Mouse (Mus musculus) liver, embryonic 15.5 days (tissue): Measurements from ENCODE around the gene Cript. TPM values are rescaled to one million over a fixed set of nuclear protein-coding genes. Genes with fewer than 3 reads are reported as not detected.

Source experiments
- ATAC-seq: fragments of 200-750 bp; cut with Nextera tagmentation; 2 replicates; pipeline ENCODE4 v1.8.0; 2017; ENCODE audit warnings: moderate number of reproducible peaks, mild to moderate bottlenecking, moderate library complexity; ENCODE audit not compliant: insufficient read depth
- H3K27ac ChIP-seq: fragments of 300-500 bp; sonication (generic); replicated peaks from 2 replicates; pipeline ENCODE4 v1.5.1; 2015; ENCODE audit warnings: mild to moderate bottlenecking, inconsistent platforms
- H3K27me3 ChIP-seq: fragments of 300-500 bp; sonication (generic); 2 replicates; pipeline ENCODE4 v1.6.1; 2015; ENCODE audit warnings: mild to moderate bottlenecking, inconsistent platforms
- H3K36me3 ChIP-seq: fragments of 300-500 bp; sonication (generic); replicated peaks from 2 replicates; pipeline ENCODE4 v1.6.1; 2015; ENCODE audit warnings: moderate library complexity, mild to moderate bottlenecking, inconsistent platforms
- H3K4me1 ChIP-seq: fragments of 300-500 bp; sonication (generic); replicated peaks from 2 replicates; pipeline ENCODE4 v1.6.1; 2015; ENCODE audit warnings: inconsistent platforms
- H3K4me2 ChIP-seq: fragments of 300-500 bp; sonication (generic); 2 replicates; pipeline ENCODE4 v1.6.1; 2015; ENCODE audit warnings: moderate library complexity, mild to moderate bottlenecking, inconsistent platforms
- H3K4me3 ChIP-seq: fragments of 300-500 bp; sonication (generic); replicated peaks from 2 replicates; pipeline ENCODE4 v1.5.1; 2015; ENCODE audit warnings: mild to moderate bottlenecking, inconsistent platforms
- H3K9ac ChIP-seq: fragments of 300-500 bp; sonication (generic); 2 replicates; pipeline ENCODE4 v1.6.1; 2015; ENCODE audit warnings: moderate library complexity, mild to moderate bottlenecking, inconsistent platforms
- H3K9me3 ChIP-seq: fragments of 300-500 bp; sonication (generic); replicated peaks from 2 replicates; pipeline ENCODE4 v1.6.1; 2016; ENCODE audit warnings: inconsistent platforms
- WGBS: fragments of 180-500 bp; shearing (Covaris S2); methylation state at CpG from one replicate; pipeline ENCODE4 v1.1.7; 2015; ENCODE audit warnings: mixed read lengths; ENCODE audit not compliant: insufficient replicate concordance; 5-methylcytosine and 5-hydroxymethylcytosine counted together
- polyA plus RNA-seq: library from polyadenylated mRNA; unstranded; fragments of >200 nt; fragmentation: Nextera tagmentation; extraction: Ambion mirVana; gene quantifications from 2 replicates; pipeline ENCODE4 v1.2.1, GENCODE M21; 2015

Cript gene
- 50.9 and 62.5 TPM in 2 replicates for polyA plus RNA-seq

DNA sequence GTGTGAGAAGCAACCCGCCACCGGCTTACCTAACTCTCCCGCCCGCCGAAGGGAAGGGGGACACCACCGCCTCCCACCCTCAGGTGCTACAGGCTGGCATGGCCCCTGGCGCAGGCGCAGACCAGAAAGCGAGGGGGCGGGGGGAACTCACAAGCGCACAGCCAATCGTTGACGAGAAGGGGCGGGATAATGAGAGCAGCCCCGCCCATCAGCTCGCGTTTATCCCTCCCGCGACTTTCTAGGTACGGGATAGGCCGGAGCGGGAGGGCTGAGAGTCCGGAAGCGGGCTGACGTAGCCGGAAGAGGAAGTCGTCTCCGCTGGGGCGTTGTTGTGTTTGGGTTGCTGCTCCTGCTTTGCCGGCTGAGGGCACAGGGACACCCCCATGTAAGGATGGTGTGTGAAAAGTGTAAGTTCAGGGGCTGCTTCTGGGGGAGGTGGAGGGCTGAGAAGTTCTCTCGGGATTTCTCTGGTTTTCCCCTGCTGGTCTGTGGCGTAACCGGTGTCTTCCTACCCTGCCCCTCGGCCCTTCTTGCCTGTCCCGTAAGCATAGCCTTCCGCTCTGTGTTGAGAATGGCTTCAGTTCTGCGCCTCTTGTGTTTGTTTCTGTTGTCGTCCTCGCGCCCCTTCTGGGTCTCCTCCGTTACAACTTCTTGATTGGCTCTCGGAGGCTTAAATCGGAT is at the start of gene Cript, which contains the start of gene Pigf:
Cript (plus strand) TSS at position 282 of the 681 bp plus-strand sequence.
Pigf (minus strand) TSS at position 138 of the 681 bp plus-strand sequence.
- Histone ChIP-seq H3K9me3 (no peaks in the 10 kb centered on the region), H3K9ac (peak within 1 kb of the TSS; percentile 75), H3K4me1 (peaks cover 25% of the 10 kb centered on the region), H3K4me2 (peak within 1 kb of the TSS; percentile 96), H3K27ac (peak within 1 kb of the TSS; percentile 74), H3K27me3 (no peaks in the 10 kb centered on the region), H3K4me3 (peak within 1 kb of the TSS; percentile 93), H3K36me3 (peaks cover 12% of the 10 kb centered on the region)
- WGBS = under 1% methylated on average over 43 of the region's 43 CpGs
- ATAC-seq = peak; percentile 99

DNA sequence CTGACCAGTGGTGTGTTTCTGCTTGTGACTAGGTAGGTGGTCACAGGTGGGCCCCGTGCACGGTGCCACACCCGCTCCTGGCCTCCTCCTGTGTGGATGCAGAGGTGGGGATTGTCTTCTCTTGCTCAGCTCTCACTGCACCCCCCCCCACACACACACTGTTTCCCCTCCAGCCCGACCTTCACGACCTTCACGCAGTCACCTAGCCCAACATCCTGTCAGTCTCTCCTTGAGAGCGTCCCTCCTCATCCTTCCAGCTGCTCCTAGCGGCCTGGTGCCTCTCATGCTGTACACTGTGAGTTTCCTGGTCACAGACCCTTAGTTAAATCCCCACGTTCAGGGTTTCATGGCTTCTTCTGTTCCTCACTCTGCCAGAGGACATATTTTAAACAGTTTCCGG is 49.0 kb upstream of the Cript start:
- no peaks in the 10 kb centered on the region for H3K36me3 ChIP-seq
- H3K27me3 ChIP-seq = no peaks in the 10 kb centered on the region
- H3K4me1 ChIP-seq = peaks cover 4% of the 10 kb centered on the region; the same call in 1 of the 2 replicates
- WGBS = 57% methylated on average over 10 of the region's 10 CpGs
- H3K9me3 ChIP-seq = no peaks in the 10 kb centered on the region
- no peak overlapping the region for H3K4me2 ChIP-seq
- ATAC-seq = no peak
- H3K27ac ChIP-seq = no peak overlapping the region
- no peak overlapping the region for H3K9ac ChIP-seq
- no peak overlapping the region for H3K4me3 ChIP-seq

DNA sequence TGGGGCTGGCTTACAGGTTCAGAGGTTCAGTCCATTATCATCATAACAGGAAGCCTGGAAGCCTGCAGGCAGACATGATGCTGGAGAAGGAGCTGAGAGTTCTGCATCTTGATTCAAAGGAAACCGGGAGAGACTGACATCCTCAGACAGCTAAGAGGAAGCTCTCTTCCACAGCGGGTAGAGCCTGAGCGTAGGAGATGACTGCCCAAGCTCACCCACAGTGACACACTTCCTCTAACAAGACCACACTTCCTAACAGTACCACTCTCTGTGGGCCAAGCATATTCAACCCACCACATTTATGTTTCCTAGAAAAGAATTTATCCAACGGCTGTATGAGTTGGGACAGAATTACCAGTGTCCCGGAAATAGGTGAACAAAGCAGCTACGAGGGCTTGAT is 46.9 kb upstream of the Cript start:
- Histone ChIP-seq H3K27ac (no peak overlapping the region), H3K36me3 (no peaks in the 10 kb centered on the region), H3K9ac (no peak overlapping the region), H3K4me1 (peaks cover 5% of the 10 kb centered on the region; the same call in 1 of the 2 replicates), H3K4me2 (no peak overlapping the region), H3K9me3 (no peaks in the 10 kb centered on the region), H3K27me3 (no peaks in the 10 kb centered on the region), H3K4me3 (no peak overlapping the region)
- ATAC-seq = no peak
- 44% methylated on average over 6 of the region's 6 CpGs for WGBS

DNA sequence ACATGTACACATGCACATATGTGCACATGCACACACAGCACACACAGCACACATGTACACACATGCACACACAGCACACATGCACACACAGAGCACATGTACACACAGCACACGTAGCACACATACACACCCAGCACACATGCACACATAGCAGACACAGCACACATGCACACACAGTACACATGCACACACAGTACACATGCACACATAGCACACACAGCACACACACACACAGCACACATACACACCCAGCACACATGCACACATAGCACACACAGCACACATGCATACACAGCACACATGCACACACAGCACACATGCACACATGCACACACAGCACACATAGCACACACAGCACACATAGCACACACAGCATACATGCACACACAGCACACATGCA is 44.1 kb upstream of the Cript start:
- 78% methylated on average over 1 of the region's 1 CpGs for WGBS
- Histone ChIP-seq H3K4me2 (no peak overlapping the region), H3K4me1 (peaks cover 5% of the 10 kb centered on the region; the same call in 1 of the 2 replicates), H3K9ac (no peak overlapping the region), H3K27ac (no peak overlapping the region), H3K36me3 (no peaks in the 10 kb centered on the region), H3K9me3 (no peaks in the 10 kb centered on the region), H3K4me3 (no peak overlapping the region), H3K27me3 (no peaks in the 10 kb centered on the region)
- ATAC-seq = no peak

DNA sequence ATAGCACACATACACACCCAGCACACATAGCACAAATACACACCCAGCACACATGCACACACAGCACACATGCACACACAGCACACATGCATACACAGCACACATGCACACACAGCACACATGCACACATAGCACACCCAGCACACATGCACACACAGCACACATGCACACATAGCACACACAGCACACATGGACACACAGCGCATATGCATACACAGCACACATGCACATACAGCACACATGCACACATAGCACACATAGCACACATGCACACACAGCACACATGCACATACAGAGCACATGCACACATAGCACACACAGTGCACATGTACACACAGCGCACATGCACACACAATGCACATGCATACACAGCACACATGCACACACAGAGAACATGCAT is 43.6 kb upstream of the Cript start:
- Histone ChIP-seq H3K9ac (no peak overlapping the region), H3K27ac (no peak overlapping the region), H3K36me3 (no peaks in the 10 kb centered on the region), H3K4me2 (no peak overlapping the region), H3K9me3 (no peaks in the 10 kb centered on the region), H3K27me3 (no peaks in the 10 kb centered on the region), H3K4me3 (no peak overlapping the region), H3K4me1 (peaks cover 5% of the 10 kb centered on the region; the same call in 1 of the 2 replicates)
- 77% methylated on average over 2 of the region's 2 CpGs for WGBS
- ATAC-seq = no peak

DNA sequence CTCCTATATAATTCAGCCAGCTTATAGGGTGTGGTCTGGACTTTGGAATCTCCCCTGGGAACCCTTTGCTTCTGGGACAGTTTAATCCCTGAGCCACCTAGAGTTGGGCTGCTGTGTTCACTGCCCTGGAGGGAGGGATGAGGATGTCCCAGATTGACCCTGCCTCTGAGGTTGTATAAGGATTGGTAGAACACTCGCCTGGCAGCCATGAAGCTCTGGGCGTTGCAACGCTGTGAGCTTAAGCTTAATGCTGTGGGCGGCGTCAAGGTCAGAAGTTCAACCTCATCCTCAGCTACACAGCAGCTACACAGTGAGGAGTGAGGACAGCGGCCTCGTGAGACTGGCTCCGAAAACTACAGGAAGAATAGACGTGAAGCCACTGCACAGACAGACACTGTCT is 42.9 kb upstream of the Cript start:
- H3K4me2 ChIP-seq = no peak overlapping the region
- H3K27me3 ChIP-seq = no peaks in the 10 kb centered on the region
- no peak overlapping the region for H3K9ac ChIP-seq
- no peak overlapping the region for H3K27ac ChIP-seq
- H3K9me3 ChIP-seq = no peaks in the 10 kb centered on the region
- 78% methylated on average over 9 of the region's 9 CpGs for WGBS
- no peak for ATAC-seq
- peaks cover 5% of the 10 kb centered on the region; the same call in 1 of the 2 replicates for H3K4me1 ChIP-seq
- no peaks in the 10 kb centered on the region for H3K36me3 ChIP-seq
- no peak overlapping the region for H3K4me3 ChIP-seq

DNA sequence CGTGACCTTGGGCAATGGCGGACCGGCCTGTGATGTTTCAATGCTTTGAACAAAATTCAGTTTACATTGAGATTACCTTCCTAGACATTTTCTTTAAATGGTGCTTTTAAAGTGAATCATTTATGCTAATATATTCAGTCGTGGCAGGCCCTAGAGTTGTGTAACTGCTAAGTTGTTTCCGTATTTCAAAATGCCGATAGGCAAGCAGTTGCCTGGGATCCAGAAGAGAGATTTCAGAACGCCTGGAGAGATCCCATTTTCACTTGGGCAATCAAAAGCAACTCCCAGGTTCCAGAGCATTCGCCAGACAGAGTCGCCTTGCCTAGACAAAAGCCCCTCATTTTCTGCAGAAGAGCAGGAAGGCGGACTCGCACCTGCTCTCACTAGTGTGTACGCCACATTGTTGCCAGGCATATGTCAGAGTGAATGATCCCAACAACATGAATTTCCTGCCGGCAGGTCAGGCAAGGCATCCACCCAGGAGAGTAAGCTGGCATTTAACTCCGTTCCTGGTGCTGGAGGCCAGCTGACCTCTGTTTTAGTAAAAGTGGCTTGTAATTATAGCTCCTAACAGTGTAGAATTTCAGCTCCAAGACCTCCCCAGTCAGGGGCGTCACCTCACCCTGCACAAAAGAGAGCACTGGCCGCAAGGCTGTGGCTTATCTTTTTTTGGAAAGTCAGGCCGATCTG is 38.8 kb upstream of the Cript start:
- Histone ChIP-seq H3K27me3 (no peaks in the 10 kb centered on the region), H3K4me1 (peaks cover 5% of the 10 kb centered on the region; the same call in 1 of the 2 replicates), H3K4me2 (no peak overlapping the region), H3K27ac (no peak overlapping the region), H3K36me3 (no peaks in the 10 kb centered on the region), H3K4me3 (no peak overlapping the region), H3K9ac (no peak overlapping the region), H3K9me3 (no peaks in the 10 kb centered on the region)
- ATAC-seq = no peak
- 59% methylated on average over 17 of the region's 17 CpGs for WGBS

DNA sequence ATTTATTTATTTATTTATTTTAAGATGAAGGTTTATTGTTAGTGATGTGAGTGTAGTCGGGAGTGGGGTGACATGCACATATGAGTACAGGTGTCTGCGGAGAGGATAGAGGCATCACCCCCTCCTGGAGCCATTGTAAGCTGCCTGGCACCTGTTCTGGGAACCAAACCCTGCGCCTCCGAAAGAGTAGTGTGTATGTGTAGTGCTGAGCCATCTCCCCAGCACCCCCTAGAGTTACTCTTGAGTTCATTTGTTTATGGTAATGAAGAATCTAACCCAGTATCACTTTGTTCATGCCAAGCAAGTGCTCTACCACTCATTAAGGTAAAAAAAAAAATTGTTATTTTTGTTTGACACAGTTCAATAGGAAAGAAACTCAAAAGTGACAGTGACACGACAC is 37.2 kb upstream of the Cript start:
- no peaks in the 10 kb centered on the region for H3K9me3 ChIP-seq

DNA sequence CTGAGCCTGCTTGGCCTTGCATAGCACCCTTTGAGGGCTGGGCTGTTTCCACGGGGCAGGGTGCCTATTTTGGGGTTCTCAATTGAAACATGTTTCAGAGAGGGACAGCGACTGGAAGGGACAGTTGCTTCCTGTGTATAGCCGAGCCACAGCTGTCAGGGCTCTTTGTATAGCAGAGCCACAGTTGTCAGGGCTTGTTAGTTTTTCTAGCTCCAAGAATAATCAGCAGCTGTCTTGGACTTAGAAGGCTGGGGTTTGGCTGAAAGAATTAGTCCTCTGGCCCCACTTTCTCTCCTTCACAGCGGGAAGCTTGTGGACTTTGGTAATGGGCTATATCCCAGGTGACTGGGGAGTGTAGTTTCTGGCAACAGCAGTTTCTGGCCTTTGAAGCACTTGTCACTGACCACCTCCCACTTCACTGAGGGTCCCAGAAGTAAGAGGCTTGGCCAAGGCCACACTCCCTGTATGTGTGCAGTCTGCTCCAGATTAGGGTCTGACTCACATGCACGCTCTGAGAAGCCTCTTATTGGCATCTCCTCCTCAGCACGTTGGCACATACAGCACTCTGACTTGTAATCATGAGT is 36.7 kb upstream of the Cript start:
- Histone ChIP-seq H3K9me3 (no peaks in the 10 kb centered on the region), H3K4me2 (no peak overlapping the region), H3K9ac (no peak overlapping the region), H3K36me3 (no peaks in the 10 kb centered on the region), H3K27ac (no peak overlapping the region), H3K27me3 (no peaks in the 10 kb centered on the region), H3K4me1 (no peaks in the 10 kb centered on the region), H3K4me3 (no peak overlapping the region)
- no peak for ATAC-seq
- 46% methylated on average over 6 of the region's 6 CpGs for WGBS

More for the DNA sequence above, 37.2 kb upstream of the Cript start:
- H3K27ac ChIP-seq = no peak overlapping the region
- no peak overlapping the region for H3K9ac ChIP-seq
- no peaks in the 10 kb centered on the region for H3K36me3 ChIP-seq
- H3K4me3 ChIP-seq = no peak overlapping the region
- no peak overlapping the region for H3K4me2 ChIP-seq
- WGBS = 69% methylated on average over 5 of the region's 5 CpGs
- no peaks in the 10 kb centered on the region for H3K27me3 ChIP-seq
- ATAC-seq = no peak
- H3K4me1 ChIP-seq = no peaks in the 10 kb centered on the region

DNA sequence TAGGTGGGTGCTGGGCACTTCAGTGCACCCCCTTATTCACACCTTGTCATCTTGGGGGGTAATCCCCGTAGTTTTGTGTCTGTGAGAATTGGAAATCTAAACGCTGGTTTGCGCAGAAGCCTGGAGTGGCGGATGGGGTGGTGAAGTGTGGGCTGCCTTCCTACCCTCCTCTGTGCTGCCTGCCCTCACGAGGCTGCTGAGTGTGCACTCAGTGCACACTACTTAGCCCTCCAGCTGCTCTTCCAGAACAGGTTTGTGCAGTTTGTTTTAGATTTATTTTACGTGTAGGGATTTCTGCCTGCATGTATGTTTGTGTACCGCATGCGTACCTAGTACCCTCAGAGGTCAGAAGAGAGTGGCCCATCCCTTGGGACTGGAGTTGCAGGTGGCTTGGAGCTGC is 34.0 kb upstream of the Cript start:
- H3K36me3 ChIP-seq = no peaks in the 10 kb centered on the region
- 78% methylated on average over 8 of the region's 8 CpGs for WGBS
- no peaks in the 10 kb centered on the region for H3K27me3 ChIP-seq
- no peaks in the 10 kb centered on the region for H3K4me1 ChIP-seq
- no peak overlapping the region for H3K27ac ChIP-seq
- H3K4me3 ChIP-seq = no peak overlapping the region
- H3K4me2 ChIP-seq = no peak overlapping the region
- H3K9me3 ChIP-seq = no peaks in the 10 kb centered on the region
- no peak for ATAC-seq
- no peak overlapping the region for H3K9ac ChIP-seq

DNA sequence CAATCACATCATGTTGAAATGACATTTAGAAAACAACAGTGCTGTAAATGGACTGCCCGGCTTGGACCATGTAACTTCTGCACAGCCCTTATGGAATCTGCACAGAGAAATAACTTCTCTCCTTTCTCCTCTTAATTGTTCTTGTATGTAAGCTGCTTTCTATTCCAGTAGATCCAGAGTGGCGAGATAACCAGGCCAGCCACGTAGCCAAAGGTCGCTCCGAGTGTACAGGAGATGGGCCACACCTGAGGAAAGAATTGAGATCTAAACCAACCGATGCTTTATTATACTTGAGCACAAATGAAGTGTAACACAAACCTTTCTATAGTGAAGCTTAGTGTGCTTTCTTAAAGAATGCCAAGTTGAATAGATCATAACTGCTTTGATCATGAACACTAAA is 28.0 kb upstream of the Cript start:
- ATAC-seq = no peak
- Histone ChIP-seq H3K27ac (no peak overlapping the region), H3K4me3 (no peak overlapping the region), H3K4me1 (no peaks in the 10 kb centered on the region), H3K4me2 (no peak overlapping the region), H3K9me3 (no peaks in the 10 kb centered on the region), H3K36me3 (no peaks in the 10 kb centered on the region; the same call in 1 of the 2 replicates), H3K27me3 (no peaks in the 10 kb centered on the region), H3K9ac (no peak overlapping the region)
- WGBS = 74% methylated on average over 6 of the region's 6 CpGs
